Mouse (Mus musculus) forebrain, embryonic 14.5 days (tissue): ENCODE data around the gene Gm6871. TPM values are rescaled to one million over a fixed set of nuclear protein-coding genes. Genes with fewer than 3 reads are reported as not detected.
"Not testable (repeated sequence)": the region's sequence is repeated elsewhere in the genome, so short reads cannot be mapped to it uniquely, and the experiment has no call there.

Experiments
- ATAC-seq: fragments of 200-750 bp; cut with Nextera tagmentation; 2 replicates; pipeline ENCODE4 v1.8.0; 2017; ENCODE audit warnings: mild to moderate bottlenecking, moderate library complexity
- DNase-seq: peaks from one replicate; pipeline ENCODE4 v3.0.0-alpha.2; 2015; ENCODE audit warnings: low spot score
- H3K27ac ChIP-seq: fragments of 300-500 bp; sonication (generic); 2 replicates; pipeline ENCODE4 v1.5.1; 2014; ENCODE audit warnings: low read depth, mild to moderate bottlenecking, control low read depth, low read length, moderate library complexity
- H3K27me3 ChIP-seq: fragments of 300-500 bp; sonication (generic); replicated peaks from 2 replicates; pipeline ENCODE4 v1.6.1; 2014; ENCODE audit warnings: low read length, control low read depth, mixed read lengths; ENCODE audit not compliant: control insufficient read depth, insufficient read depth
- H3K36me3 ChIP-seq: fragments of 300-500 bp; sonication (generic); 2 replicates; pipeline ENCODE4 v1.6.1; 2014; ENCODE audit warnings: low read length, control low read depth; ENCODE audit not compliant: control insufficient read depth, insufficient read depth
- H3K4me1 ChIP-seq: fragments of 300-500 bp; sonication (generic); 2 replicates; pipeline ENCODE4 v1.6.1; 2014; ENCODE audit warnings: antibody characterized with exemption, low read length, control low read depth; ENCODE audit not compliant: control insufficient read depth, insufficient read depth
- H3K4me2 ChIP-seq: fragments of 300-500 bp; sonication (generic); 2 replicates; pipeline ENCODE4 v1.6.1; 2014; ENCODE audit warnings: mild to moderate bottlenecking, control low read depth, low read length
- H3K4me3 ChIP-seq: fragments of 300-500 bp; sonication (generic); 2 replicates; pipeline ENCODE4 v1.5.1; 2014; ENCODE audit warnings: low read depth, low read length, control low read depth
- H3K9ac ChIP-seq: fragments of 300-500 bp; sonication (generic); 2 replicates; pipeline ENCODE4 v1.6.1; 2014; ENCODE audit warnings: mild to moderate bottlenecking, low read length, control low read depth, moderate library complexity
- H3K9me3 ChIP-seq: fragments of 300-500 bp; sonication (generic); replicated peaks from 2 replicates; pipeline ENCODE4 v1.6.1; 2016; ENCODE audit warnings: low read length, control low read depth, mixed read lengths; ENCODE audit not compliant: control insufficient read depth
- WGBS: fragments of 180-500 bp; shearing (Covaris S2); extraction: QIAGEN DNeasy Blood & Tissue Kit; methylation state at CpG from one replicate; pipeline ENCODE4 v1.1.7; 2014; 5-methylcytosine and 5-hydroxymethylcytosine counted together
- polyA plus RNA-seq: library from polyadenylated mRNA; unstranded; fragments of >200 nt; fragmentation: Nextera tagmentation; extraction: Ambion mirVana; gene quantifications from 2 replicates; pipeline ENCODE4 v1.2.1, GENCODE M21; 2014

Gene Gm6871
- polyA plus RNA-seq: not detected in 2 replicates

DNA sequence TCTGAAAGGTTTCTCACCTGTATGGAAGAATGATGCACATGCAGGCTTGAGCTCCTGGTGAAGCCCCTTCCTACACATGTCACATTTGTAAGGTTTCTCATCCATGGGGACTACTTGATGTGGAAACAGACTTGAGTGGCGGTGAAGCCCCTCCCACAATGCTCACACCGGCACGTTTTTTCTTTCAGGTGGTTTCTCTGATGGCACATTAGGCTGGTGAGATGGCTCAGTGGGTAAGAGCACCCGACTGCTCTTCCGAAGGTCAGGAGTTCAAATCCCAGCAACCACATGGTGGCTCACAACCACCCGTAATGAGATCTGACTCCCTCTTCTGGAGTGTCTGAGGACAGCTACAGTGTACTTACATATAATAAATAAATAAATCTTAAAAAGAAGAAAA is at the start of gene Gm6871:
TSS of gene Gm6871 (minus strand) at position 101 of the 400 bp plus-strand sequence.
- not testable (repeated sequence) for H3K27me3 ChIP-seq, H3K9ac ChIP-seq, H3K4me3 ChIP-seq, H3K36me3 ChIP-seq, H3K27ac ChIP-seq, H3K4me1 ChIP-seq, DNase-seq, H3K9me3 ChIP-seq, H3K4me2 ChIP-seq, ATAC-seq
- WGBS: 83% methylated on average over 6 of the region's 6 CpGs

DNA sequence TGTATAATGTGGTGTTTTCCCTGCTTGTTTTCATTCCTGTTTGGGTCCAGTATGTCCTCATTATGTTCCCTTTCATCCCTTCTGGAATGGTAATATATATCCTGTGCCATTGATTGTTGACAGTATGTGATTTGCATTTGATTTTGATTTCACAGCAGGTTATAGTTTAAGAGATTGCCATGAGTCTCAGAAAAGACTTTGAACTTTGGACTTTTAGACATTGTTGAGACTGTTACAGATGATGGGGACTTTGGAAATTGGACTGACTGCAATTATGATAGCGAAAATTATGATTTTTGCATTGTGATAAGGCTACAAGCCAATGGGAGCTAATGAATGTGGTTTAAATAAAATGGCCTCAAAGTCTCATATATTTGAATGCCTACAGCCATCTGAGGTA is 42.8 kb upstream of the Gm6871 start:
- H3K9me3 ChIP-seq, H3K4me2 ChIP-seq, H3K4me3 ChIP-seq, H3K27ac ChIP-seq, ATAC-seq, H3K4me1 ChIP-seq, H3K9ac ChIP-seq, DNase-seq, H3K27me3 ChIP-seq: not testable (repeated sequence)
- peaks cover 46% of the 10 kb centered on the region for H3K36me3 ChIP-seq
- WGBS: 98% methylated on average over 1 of the region's 1 CpGs

DNA sequence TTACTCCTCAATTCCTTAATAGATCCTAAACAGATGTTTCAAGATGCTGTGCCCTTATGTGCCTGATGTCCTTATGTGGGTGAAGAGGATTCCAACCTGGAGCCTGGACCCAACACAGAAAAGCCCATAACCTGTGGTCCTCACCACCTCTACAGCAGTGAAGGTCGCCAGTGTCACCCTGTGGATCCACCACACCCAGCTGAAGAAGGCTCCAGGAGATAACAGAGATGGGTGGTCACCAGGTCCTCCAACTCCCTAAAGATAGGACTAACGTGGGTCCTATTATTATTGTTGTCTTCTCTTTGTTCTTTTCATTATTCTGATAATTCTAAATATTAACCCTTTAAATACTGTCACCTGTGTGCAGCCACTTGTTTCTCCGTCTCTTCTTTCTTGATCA is 38.2 kb upstream of the Gm6871 start:
- no peaks in the 10 kb centered on the region for H3K27me3 ChIP-seq
- DNase-seq (no peak), ATAC-seq (no peak)
- peaks cover 36% of the 10 kb centered on the region for H3K36me3 ChIP-seq
- H3K27ac ChIP-seq: no peak overlapping the region
- WGBS: 93% methylated on average over 3 of the region's 3 CpGs
- H3K4me3 ChIP-seq: no peak overlapping the region
- H3K9me3 ChIP-seq: no peaks in the 10 kb centered on the region
- H3K4me1 ChIP-seq: no peaks in the 10 kb centered on the region
- no peak overlapping the region for H3K9ac ChIP-seq
- H3K4me2 ChIP-seq: no peak overlapping the region

DNA sequence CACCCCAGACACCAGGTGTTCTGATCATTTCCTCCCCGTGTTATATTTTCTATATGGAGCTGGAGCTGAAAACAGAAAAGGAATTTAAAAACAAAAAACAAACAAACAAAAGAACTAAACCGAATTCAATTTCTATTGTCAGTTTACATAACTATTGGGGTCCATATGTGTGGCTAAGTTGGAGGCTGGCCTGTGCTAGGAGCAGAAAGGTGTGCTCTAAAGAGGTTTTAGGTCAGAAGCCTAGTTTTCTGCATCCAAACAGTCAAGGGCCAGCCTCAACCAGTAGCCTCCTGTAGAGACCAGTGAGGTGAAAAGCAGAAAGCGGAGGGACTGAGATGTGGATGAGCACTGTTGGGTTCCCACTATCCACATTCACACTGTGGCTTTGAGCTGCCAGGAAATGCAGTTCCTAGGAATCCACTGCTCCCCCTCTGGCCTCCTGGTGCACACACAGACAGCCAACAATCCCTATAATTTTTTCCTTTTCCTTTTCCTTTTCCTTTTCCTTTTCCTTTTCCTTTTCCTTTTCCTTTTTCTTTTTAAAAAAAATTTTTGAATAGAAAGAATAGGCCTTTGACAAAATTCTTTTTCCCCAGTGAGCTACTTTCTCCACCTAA is 26.6 kb upstream of the Gm6871 start:
- H3K27ac ChIP-seq: no peak overlapping the region
- H3K4me2 ChIP-seq: peak overlapping the region; percentile 59
- no peaks in the 10 kb centered on the region for H3K27me3 ChIP-seq
- DNase-seq: peak; percentile 0
- no peaks in the 10 kb centered on the region; the same call in 1 of the 2 replicates for H3K4me1 ChIP-seq
- peak overlapping the region; percentile 68; the same call in 1 of the 2 replicates for H3K9ac ChIP-seq
- no peak for ATAC-seq
- H3K36me3 ChIP-seq: no peaks in the 10 kb centered on the region
- peak overlapping the region; percentile 59 for H3K4me3 ChIP-seq
- no peaks in the 10 kb centered on the region for H3K9me3 ChIP-seq
- WGBS: 18% methylated on average over 3 of the region's 3 CpGs

DNA sequence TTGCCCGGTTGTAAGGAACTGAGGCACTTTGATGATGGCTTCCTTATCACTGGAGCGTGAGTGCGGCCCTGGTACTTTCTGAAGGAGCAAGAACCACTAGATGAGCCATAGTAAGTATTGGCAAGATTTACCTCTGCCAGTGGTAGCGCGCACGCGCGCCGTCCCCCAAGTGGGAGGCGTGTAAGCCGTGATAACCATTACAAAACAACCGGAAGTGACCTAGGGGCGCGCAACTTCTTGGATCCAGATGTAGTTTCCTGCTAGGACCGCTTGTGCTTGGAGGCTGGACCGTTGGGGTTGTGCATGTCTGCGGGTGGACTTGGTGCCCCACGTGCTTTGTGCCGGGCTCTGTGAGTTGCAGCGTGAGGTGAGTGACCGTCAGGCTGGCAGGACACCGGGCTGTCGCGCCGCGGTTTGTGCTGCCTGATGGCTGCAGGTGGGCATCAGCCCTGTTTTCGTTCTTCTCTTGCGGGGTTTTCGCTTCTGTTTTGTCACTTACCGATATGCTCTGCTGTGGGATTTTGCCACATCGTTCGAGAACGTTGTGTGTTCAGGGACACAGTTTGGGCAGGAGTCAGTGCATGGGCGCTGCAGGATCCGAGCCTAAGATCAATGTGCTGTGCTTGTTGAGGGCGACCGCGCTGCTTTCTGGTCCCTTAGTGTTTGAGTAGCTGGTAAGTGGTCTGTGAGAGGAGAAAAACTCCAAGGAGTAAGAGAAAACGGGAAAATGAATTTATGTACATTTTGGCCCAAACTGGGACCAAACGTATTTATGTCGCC is 25.8 kb upstream of the Gm6871 start, which contains the start of gene 2610021A01Rik:
TSS of gene 2610021A01Rik (plus strand) at position 197 of the 780 bp plus-strand sequence.
- DNase-seq: peak; percentile 98
- H3K4me3 ChIP-seq: peak within 1 kb of the TSS; percentile 59

DNA sequence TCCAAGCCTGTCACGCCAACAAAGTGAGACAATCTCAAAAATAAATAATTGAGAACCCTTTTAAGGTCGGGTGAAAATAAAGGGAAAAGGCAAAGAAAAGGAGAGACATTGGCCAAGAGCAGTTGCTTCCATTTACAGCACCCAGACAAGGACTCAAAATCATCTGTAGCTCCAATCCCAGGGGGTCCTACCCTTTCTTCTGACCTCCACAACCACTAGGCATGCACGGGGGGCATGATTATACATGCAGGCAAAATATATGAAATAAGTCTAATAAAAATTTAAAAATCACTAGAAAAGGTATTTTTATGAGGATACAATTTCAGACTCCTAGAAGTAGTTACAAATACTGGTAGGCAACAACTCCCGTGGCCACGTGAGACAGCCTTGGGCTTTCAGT is 25.2 kb upstream of the Gm6871 start:
- WGBS: 41% methylated on average over 5 of the region's 5 CpGs
- H3K4me1 ChIP-seq: no peaks in the 10 kb centered on the region; the same call in 1 of the 2 replicates
- peak overlapping the region; percentile 59 for H3K4me2 ChIP-seq
- peak overlapping the region; percentile 48; the same call in 1 of the 2 replicates for H3K9ac ChIP-seq
- no peaks in the 10 kb centered on the region for H3K36me3 ChIP-seq
- ATAC-seq (peak; percentile 41), DNase-seq (no peak)
- H3K27me3 ChIP-seq: no peaks in the 10 kb centered on the region
- no peaks in the 10 kb centered on the region for H3K9me3 ChIP-seq
- H3K4me3 ChIP-seq: peak overlapping the region; percentile 59
- H3K27ac ChIP-seq: no peak overlapping the region

More for the DNA sequence above, 25.8 kb upstream of the Gm6871 start, which contains the start of gene 2610021A01Rik:
- no peaks in the 10 kb centered on the region; the same call in 1 of the 2 replicates for H3K4me1 ChIP-seq
- no peaks in the 10 kb centered on the region for H3K9me3 ChIP-seq
- no peaks in the 10 kb centered on the region for H3K36me3 ChIP-seq
- H3K27ac ChIP-seq: no peak within 1 kb of the TSS; the same call in 1 of the 2 replicates
- H3K9ac ChIP-seq: peak within 1 kb of the TSS; percentile 68
- peak; percentile 99 for ATAC-seq
- under 1% methylated on average over 41 of the region's 41 CpGs for WGBS
- peak within 1 kb of the TSS; percentile 59 for H3K4me2 ChIP-seq
- no peaks in the 10 kb centered on the region for H3K27me3 ChIP-seq

DNA sequence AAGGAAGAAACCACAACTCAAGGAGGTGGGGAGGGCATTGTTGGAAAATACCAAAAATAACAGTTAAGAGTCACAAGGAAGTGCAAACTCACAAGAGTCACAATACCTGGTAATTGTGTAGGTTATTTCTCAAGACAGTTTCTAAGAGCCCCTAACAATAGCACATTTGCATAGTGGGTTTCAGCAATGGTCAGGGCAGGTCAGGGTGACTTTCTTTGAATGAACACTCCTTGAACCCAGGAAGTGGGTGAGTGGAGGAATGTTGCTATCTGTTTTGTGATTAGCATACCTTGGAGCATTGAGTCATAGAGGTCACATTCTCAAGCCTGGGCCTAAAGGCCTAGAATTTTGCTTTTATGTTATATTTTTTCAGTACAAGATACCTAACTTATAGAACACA is 14.4 kb upstream of the Gm6871 start:
- not testable (repeated sequence) for H3K27me3 ChIP-seq, H3K4me3 ChIP-seq, H3K9me3 ChIP-seq, DNase-seq, H3K4me1 ChIP-seq, H3K27ac ChIP-seq, H3K4me2 ChIP-seq, H3K9ac ChIP-seq, H3K36me3 ChIP-seq, ATAC-seq

DNA sequence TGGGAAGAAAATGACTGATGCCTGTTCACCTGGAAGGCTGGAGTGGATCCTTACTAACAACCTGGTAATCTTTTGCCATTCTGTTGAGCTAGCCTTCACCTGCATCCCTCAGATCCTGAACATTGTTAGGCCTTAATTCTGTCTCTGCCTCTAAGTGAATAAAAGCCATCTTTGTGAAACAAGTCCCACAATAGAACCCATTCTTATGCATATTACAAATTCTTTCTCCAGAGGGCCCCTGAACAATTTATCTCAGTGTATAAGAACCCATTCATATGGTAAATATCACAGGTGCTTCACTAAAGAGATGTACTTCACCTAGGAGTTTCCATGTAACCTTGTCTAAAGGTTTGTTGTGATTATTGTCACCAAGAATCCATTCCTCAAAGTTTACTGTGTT is 8.6 kb upstream of the Gm6871 start:
- Histone ChIP-seq H3K27ac (no peak overlapping the region), H3K9me3 (0 out of 2 replicates have a peak, but pooled peaks cover 5% of the 10 kb centered on the region), H3K4me1 (no peaks in the 10 kb centered on the region), H3K9ac (no peak overlapping the region), H3K27me3 (no peaks in the 10 kb centered on the region), H3K4me3 (no peak overlapping the region), H3K36me3 (no peaks in the 10 kb centered on the region), H3K4me2 (no peak overlapping the region)
- ATAC-seq (no peak), DNase-seq (no peak)

DNA sequence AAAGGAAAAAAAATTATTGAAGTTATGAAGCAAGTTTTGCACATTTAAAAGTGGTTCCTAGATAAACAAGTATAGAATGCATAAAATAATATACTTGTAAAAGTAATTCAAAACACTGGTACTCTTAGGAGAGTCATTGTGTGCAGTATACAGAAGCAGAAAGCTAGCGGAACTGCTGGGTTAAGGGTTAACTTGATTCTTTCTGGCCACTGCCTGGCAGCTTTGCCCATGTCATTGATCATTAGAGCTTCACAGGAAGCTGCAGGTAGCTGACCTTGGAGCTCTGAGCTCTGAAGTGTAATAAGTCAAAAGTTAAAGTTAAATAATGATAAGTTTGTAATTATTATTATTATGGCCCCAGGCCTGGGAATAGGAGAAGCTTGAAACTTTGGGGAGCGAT is 4.5 kb upstream of the Gm6871 start:
- H3K36me3 ChIP-seq: no peaks in the 10 kb centered on the region
- no peak overlapping the region for H3K27ac ChIP-seq
- no peak overlapping the region for H3K4me3 ChIP-seq
- H3K9ac ChIP-seq: no peak overlapping the region
- no peak for DNase-seq
- no peaks in the 10 kb centered on the region for H3K27me3 ChIP-seq
- ATAC-seq: no peak
- no peak overlapping the region for H3K4me2 ChIP-seq
- no peaks in the 10 kb centered on the region for H3K9me3 ChIP-seq
- 96% methylated on average over 2 of the region's 2 CpGs for WGBS
- H3K4me1 ChIP-seq: no peaks in the 10 kb centered on the region
